Comparison of ENCODE assay signal across 8 mouse cellular contexts in the genomic region with DNA sequence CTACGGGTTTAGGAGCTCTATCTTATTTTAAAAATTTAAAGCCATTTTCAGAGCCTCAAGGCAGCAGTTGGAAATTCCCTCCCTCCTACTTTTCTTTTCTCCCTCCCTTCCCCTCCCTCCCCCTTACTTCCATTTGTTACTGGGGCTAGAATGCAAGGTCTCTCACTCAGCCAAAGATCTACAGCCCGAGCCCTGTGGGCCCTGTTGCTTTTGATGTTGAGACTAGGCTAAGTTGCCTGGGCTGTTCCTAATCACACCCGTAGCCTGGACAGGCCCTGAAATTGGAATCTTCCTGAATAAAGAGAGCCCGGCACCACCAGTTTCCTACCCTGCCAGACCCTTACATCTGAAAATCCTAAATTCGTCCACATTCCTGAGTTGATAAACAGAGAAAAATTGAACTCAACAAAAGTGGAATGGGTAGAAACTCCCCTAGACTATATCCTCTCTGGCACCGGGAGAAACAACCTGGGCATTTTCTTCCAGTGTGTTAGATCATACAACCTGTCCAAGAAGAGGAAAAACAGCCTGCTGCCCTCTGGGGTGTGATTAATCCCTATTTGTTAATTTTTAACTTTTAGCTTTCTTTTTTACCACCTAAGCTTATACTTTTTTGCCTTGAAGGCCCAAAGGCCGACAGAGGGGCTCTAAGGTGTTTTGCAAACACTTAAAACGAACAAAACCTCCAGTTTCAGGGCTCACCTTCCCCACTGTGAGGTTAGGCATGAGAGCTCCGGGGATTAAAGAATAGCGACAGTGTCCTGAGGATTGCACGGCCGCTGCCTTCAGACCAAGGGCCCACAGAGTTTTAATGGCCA.
DNase-seq lines count a peak whose midpoint lies in the region; ATAC-seq lines count a peak whose summit lies in the region.
"Had no signal": no experiment of that assay in that cellular context is flagged by ENCODE, and none has a peak within 500 bp of the region (broad histone marks: within the 10 kb centered on the region; RNA-seq: fewer than 3 reads in every experiment).

No protein-coding gene starts in this region.

- H3K36me3 ChIP-seq in midbrain, embryonic 11.5 days (ENCODE audit: control insufficient read depth, insufficient read depth, low read length), result no peaks in the 10 kb centered on the region
- H3K36me3 ChIP-seq in midbrain, embryonic 13.5 days, result no peaks in the 10 kb centered on the region
- H3K36me3 ChIP-seq in limb, embryonic 13.5 days, result no peaks in the 10 kb centered on the region

- DNase-seq in midbrain, embryonic 11.5 days (ENCODE audit: low spot score, missing footprints), result peak; percentile 83
- peak; percentile 65 for DNase-seq in kidney, adult 18-20 months
- peak; percentile 73 for DNase-seq in yolk sac, embryonic 10.5 days (ENCODE audit: low spot score)
- DNase-seq in gastrocnemius, postnatal 10 days, result no peak
- DNase-seq: cerebellum, postnatal 36 days had no signal

- peaks cover 4% of the 10 kb centered on the region; the same call in 1 of the 2 replicates for H3K9me3 ChIP-seq in midbrain, embryonic 11.5 days (ENCODE audit: control insufficient read depth, low read length)
- peaks cover 13% of the 10 kb centered on the region for H3K9me3 ChIP-seq in midbrain, embryonic 13.5 days
- H3K9me3 ChIP-seq in limb, embryonic 13.5 days, result peaks cover 20% of the 10 kb centered on the region

- WGBS in midbrain, embryonic 11.5 days, result 16% methylated on average over 12 of the region's 12 CpGs
- WGBS in midbrain, embryonic 13.5 days, result 20% methylated on average over 12 of the region's 12 CpGs
- WGBS in limb, embryonic 13.5 days, result 11% methylated on average over 12 of the region's 12 CpGs

- no peak overlapping the region for H3K4me2 ChIP-seq in midbrain, embryonic 11.5 days
- no peak overlapping the region for H3K4me2 ChIP-seq in midbrain, embryonic 13.5 days (replicated peaks)
- no peak overlapping the region for H3K4me2 ChIP-seq in limb, embryonic 13.5 days (replicated peaks)

- no peak overlapping the region for H3K9ac ChIP-seq in midbrain, embryonic 11.5 days (ENCODE audit: low read length)
- H3K9ac ChIP-seq in midbrain, embryonic 13.5 days (replicated peaks), result no peak overlapping the region
- H3K9ac ChIP-seq in limb, embryonic 13.5 days, result no peak overlapping the region

- H3K4me1 ChIP-seq in midbrain, embryonic 11.5 days (ENCODE audit: control insufficient read depth, insufficient read depth, low read length), result no peaks in the 10 kb centered on the region
- H3K4me1 ChIP-seq in midbrain, embryonic 13.5 days (replicated peaks), result no peaks in the 10 kb centered on the region
- H3K4me1 ChIP-seq in limb, embryonic 13.5 days, result peaks cover 43% of the 10 kb centered on the region

- ATAC-seq in midbrain, embryonic 11.5 days (ENCODE audit: low FRiP score), result no peak
- no peak for ATAC-seq in midbrain, embryonic 13.5 days
- ATAC-seq in limb, embryonic 13.5 days (ENCODE audit: low FRiP score, low read depth), result no peak
- no peak for ATAC-seq in frontal cortex, adult (ENCODE audit: low TSS enrichment)

- no peak overlapping the region for H3K4me3 ChIP-seq in midbrain, embryonic 11.5 days (ENCODE audit: low read depth, low read length)
- H3K4me3 ChIP-seq in midbrain, embryonic 13.5 days (replicated peaks), result no peak overlapping the region
- no peak overlapping the region for H3K4me3 ChIP-seq in limb, embryonic 13.5 days

- H3K27me3 ChIP-seq in midbrain, embryonic 11.5 days (ENCODE audit: control insufficient read depth, insufficient read depth, low read length), result no peaks in the 10 kb centered on the region
- H3K27me3 ChIP-seq in midbrain, embryonic 13.5 days, result no peaks in the 10 kb centered on the region
- no peaks in the 10 kb centered on the region for H3K27me3 ChIP-seq in limb, embryonic 13.5 days

- no peak overlapping the region for H3K27ac ChIP-seq in midbrain, embryonic 11.5 days (ENCODE audit: low read depth, low read length)
- no peak overlapping the region for H3K27ac ChIP-seq in midbrain, embryonic 13.5 days
- H3K27ac ChIP-seq in limb, embryonic 13.5 days, result peak overlapping the region; percentile 83
